Mouse (Mus musculus): Measurements from ENCODE around the gene Rbm48. TPM values are rescaled to one million over a fixed set of nuclear protein-coding genes. Genes with fewer than 3 reads are reported as not detected.
"Not testable (repeated sequence)": the region's sequence is repeated elsewhere in the genome, so short reads cannot be mapped to it uniquely, and the experiment has no call there.

Gene Rbm48
- total and polyA plus RNA-seq, 2 experiments from 2014 or later: 19.6 to 19.8 TPM

GRCm38 (mm10) chr5:3631512-3632271, 35.3 kb upstream of the Rbm48 start:
- H3K9ac ChIP-seq: no peak overlapping the region
- TF ChIP-seq CTCF (IDR thresholded peaks at IDR 0.05; ENCODE audit: low read depth): no peak
- H3K27ac ChIP-seq (ENCODE audit: low read depth, low read length): no peak overlapping the region
- H3K36me3 ChIP-seq (ENCODE audit: insufficient read depth): peaks cover 50% of the 10 kb centered on the region
- no peaks in the 10 kb centered on the region for H3K4me1 ChIP-seq (ENCODE audit: insufficient read depth)
- no peak overlapping the region for H3K4me2 ChIP-seq (ENCODE audit: low read depth)
- no peaks in the 10 kb centered on the region for H3K9me3 ChIP-seq (ENCODE audit: low read length)
- no peak for DNase-seq
- H3K27me3 ChIP-seq (ENCODE audit: insufficient read depth, low read length): no peaks in the 10 kb centered on the region
- no peak for ATAC-seq
- H3K4me3 ChIP-seq (ENCODE audit: low read depth, low read length): no peak overlapping the region
- WGBS: 60% methylated on average over 16 of the region's 16 CpGs

- no peak for TF ChIP-seq CTCF (IDR thresholded peaks at IDR 0.05; ENCODE audit: low read depth)
- no peaks in the 10 kb centered on the region for H3K9me3 ChIP-seq (ENCODE audit: low read length)
- no peak overlapping the region for H3K4me3 ChIP-seq (ENCODE audit: low read depth, low read length)
- H3K27ac ChIP-seq (ENCODE audit: low read depth, low read length): no peak overlapping the region
- no peaks in the 10 kb centered on the region for H3K4me1 ChIP-seq (ENCODE audit: insufficient read depth)
- ATAC-seq: no peak
- no peak overlapping the region for H3K9ac ChIP-seq
- 94% methylated on average over 5 of the region's 5 CpGs for WGBS
- no peak overlapping the region for H3K4me2 ChIP-seq (ENCODE audit: low read depth)
- DNase-seq: no peak
- no peaks in the 10 kb centered on the region for H3K27me3 ChIP-seq (ENCODE audit: insufficient read depth, low read length)
- H3K36me3 ChIP-seq (ENCODE audit: insufficient read depth): peaks cover 52% of the 10 kb centered on the region
Observed at GRCm38 (mm10) chr5:3630055-3630454, 33.7 kb upstream of the Rbm48 start.

- H3K4me3 ChIP-seq (ENCODE audit: low read depth, low read length): no peak overlapping the region
- H3K9me3 ChIP-seq (ENCODE audit: low read length): no peaks in the 10 kb centered on the region
- no peaks in the 10 kb centered on the region for H3K27me3 ChIP-seq (ENCODE audit: insufficient read depth, low read length)
- H3K36me3 ChIP-seq (ENCODE audit: insufficient read depth): peaks cover 53% of the 10 kb centered on the region
- no peak overlapping the region for H3K27ac ChIP-seq (ENCODE audit: low read depth, low read length)
- H3K4me2 ChIP-seq (ENCODE audit: low read depth): no peak overlapping the region
- 86% methylated on average over 7 of the region's 7 CpGs for WGBS
- TF ChIP-seq CTCF (IDR thresholded peaks at IDR 0.05; ENCODE audit: low read depth): no peak
- no peak overlapping the region for H3K9ac ChIP-seq
- ATAC-seq (no peak), DNase-seq (no peak)
- no peaks in the 10 kb centered on the region for H3K4me1 ChIP-seq (ENCODE audit: insufficient read depth)
Observed at GRCm38 (mm10) chr5:3620486-3620885, 24.1 kb upstream of the Rbm48 start.

- H3K27me3 ChIP-seq (ENCODE audit: insufficient read depth, low read length); H3K9ac ChIP-seq; H3K27ac ChIP-seq (ENCODE audit: low read depth, low read length); H3K9me3 ChIP-seq (ENCODE audit: low read length); H3K4me1 ChIP-seq (ENCODE audit: insufficient read depth); H3K4me3 ChIP-seq (ENCODE audit: low read depth, low read length); H3K4me2 ChIP-seq (ENCODE audit: low read depth); ATAC-seq; DNase-seq: not testable (repeated sequence)
- H3K36me3 ChIP-seq (ENCODE audit: insufficient read depth): peaks cover 49% of the 10 kb centered on the region
- 98% methylated on average over 2 of the region's 2 CpGs for WGBS
Observed at GRCm38 (mm10) chr5:3611835-3612234, 15.4 kb upstream of the Rbm48 start.

- H3K27me3 ChIP-seq (ENCODE audit: insufficient read depth, low read length): no peaks in the 10 kb centered on the region
- no peaks in the 10 kb centered on the region for H3K4me1 ChIP-seq (ENCODE audit: insufficient read depth)
- TF ChIP-seq CTCF (IDR thresholded peaks at IDR 0.05; ENCODE audit: low read depth): no peak
- no peak overlapping the region for H3K27ac ChIP-seq (ENCODE audit: low read depth, low read length)
- H3K4me2 ChIP-seq (ENCODE audit: low read depth): no peak overlapping the region
- H3K9ac ChIP-seq: no peak overlapping the region
- H3K36me3 ChIP-seq (ENCODE audit: insufficient read depth): peaks cover 56% of the 10 kb centered on the region
- 94% methylated on average over 7 of the region's 7 CpGs for WGBS
- no peaks in the 10 kb centered on the region for H3K9me3 ChIP-seq (ENCODE audit: low read length)
- no peak for DNase-seq
- H3K4me3 ChIP-seq (ENCODE audit: low read depth, low read length): no peak overlapping the region
- ATAC-seq: no peak
Observed at GRCm38 (mm10) chr5:3609241-3609640, 12.9 kb upstream of the Rbm48 start.

- Histone ChIP-seq H3K36me3 (ENCODE audit: insufficient read depth) (peaks cover 56% of the 10 kb centered on the region), H3K9ac (no peak overlapping the region), H3K27me3 (ENCODE audit: insufficient read depth, low read length) (no peaks in the 10 kb centered on the region), H3K4me2 (ENCODE audit: low read depth) (no peak overlapping the region), H3K27ac (ENCODE audit: low read depth, low read length) (no peak overlapping the region), H3K4me3 (ENCODE audit: low read depth, low read length) (no peak overlapping the region), H3K4me1 (ENCODE audit: insufficient read depth) (no peaks in the 10 kb centered on the region), H3K9me3 (ENCODE audit: low read length) (no peaks in the 10 kb centered on the region)
- WGBS: 96% methylated on average over 9 of the region's 9 CpGs
- no peak for ATAC-seq
- TF ChIP-seq CTCF (IDR thresholded peaks at IDR 0.05; ENCODE audit: low read depth): no peak
- DNase-seq: no peak
Observed at GRCm38 (mm10) chr5:3607114-3607513, 10.7 kb upstream of the Rbm48 start.

- ATAC-seq: no peak
- Histone ChIP-seq H3K4me3 (ENCODE audit: low read depth, low read length) (no peak overlapping the region), H3K4me2 (ENCODE audit: low read depth) (no peak overlapping the region), H3K4me1 (ENCODE audit: insufficient read depth) (0 out of 2 replicates have a peak, but pooled peaks cover 3% of the 10 kb centered on the region), H3K27me3 (ENCODE audit: insufficient read depth, low read length) (no peaks in the 10 kb centered on the region), H3K27ac (ENCODE audit: low read depth, low read length) (no peak overlapping the region), H3K9me3 (ENCODE audit: low read length) (no peaks in the 10 kb centered on the region), H3K36me3 (ENCODE audit: insufficient read depth) (peaks cover 22% of the 10 kb centered on the region), H3K9ac (no peak overlapping the region)
- TF ChIP-seq CTCF (IDR thresholded peaks at IDR 0.05; ENCODE audit: low read depth): no peak
- no peak for DNase-seq
- 92% methylated on average over 3 of the region's 3 CpGs for WGBS
Observed at GRCm38 (mm10) chr5:3600790-3601189, 4.4 kb upstream of the Rbm48 start.
